Mouse (Mus musculus) heart, postnatal 0 days (tissue): ENCODE results near the gene Tpsab1.

Experiments used
- CTCF ChIP-seq: IDR thresholded peaks from 2 replicates; pipeline ENCODE4 v1.5.1; 2016; ENCODE audit warnings: antibody characterized with exemption, control low read depth, low read depth
- EP300 ChIP-seq: IDR thresholded peaks from 2 replicates; pipeline ENCODE4 v1.6.1; 2016; ENCODE audit warnings: antibody characterized with exemption, low read depth

DNA sequence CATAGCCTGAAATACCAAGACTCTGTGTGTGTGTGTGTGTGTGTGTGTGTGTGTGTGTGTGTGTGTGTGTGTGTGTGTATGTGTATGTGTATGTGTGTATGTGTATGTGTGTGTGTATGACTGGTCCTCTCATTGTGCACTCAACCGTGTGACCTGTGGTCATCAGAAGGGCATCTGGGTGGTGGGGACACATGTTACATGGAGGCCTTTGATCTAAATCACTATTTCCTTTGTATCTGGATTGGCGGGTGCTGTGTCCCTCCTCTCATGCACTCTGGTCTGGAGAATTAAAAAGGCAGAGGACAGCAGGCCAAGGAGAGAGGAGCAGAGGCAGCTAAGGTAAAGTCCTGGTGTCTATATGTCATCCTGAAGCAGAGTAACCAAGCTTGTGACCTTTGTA is 20.6 kb upstream of the Tpsab1 start, which contains the start of gene Tpsb2:
- TF ChIP-seq CTCF: no peak
- TF ChIP-seq EP300: no peak
